Mouse (Mus musculus): Measurements from ENCODE around the gene Arl5c.

Arl5c gene

GRCm38 (mm10) chr11:97995564-97996288 lies at the start of gene Arl5c:
Gene Arl5c (minus strand): TSS chr11:97996181.
- no peak for DNase-seq (ENCODE audit: extremely low read depth, low read depth, low spot score)

- DNase-seq (ENCODE audit: extremely low read depth, low read depth, low spot score), result no peak
These were observed 49.6 kb upstream of the Arl5c start for GRCm38 (mm10) chr11:98045596-98045995.

- no peak for DNase-seq (ENCODE audit: extremely low read depth, low read depth, low spot score)
These were observed 48.1 kb upstream of the Arl5c start for GRCm38 (mm10) chr11:98044074-98044473.

- DNase-seq (ENCODE audit: extremely low read depth, low read depth, low spot score), result no peak
These were observed 46.8 kb upstream of the Arl5c start for GRCm38 (mm10) chr11:98042741-98043140.

- no peak for DNase-seq (ENCODE audit: extremely low read depth, low read depth, low spot score)
These were observed 45.0 kb upstream of the Arl5c start for GRCm38 (mm10) chr11:98040975-98041374.

- DNase-seq (ENCODE audit: extremely low read depth, low read depth, low spot score), result no peak
These were observed 41.9 kb upstream of the Arl5c start for GRCm38 (mm10) chr11:98037871-98038270.

- no peak for DNase-seq (ENCODE audit: extremely low read depth, low read depth, low spot score)
These were observed 40.0 kb upstream of the Arl5c start for GRCm38 (mm10) chr11:98035977-98036377.

- no peak for DNase-seq (ENCODE audit: extremely low read depth, low read depth, low spot score)
These were observed 38.9 kb upstream of the Arl5c start for GRCm38 (mm10) chr11:98034840-98035239.

GRCm38 (mm10) chr11:98034061-98034460 lies 38.1 kb upstream of the Arl5c start:
- DNase-seq (ENCODE audit: extremely low read depth, low read depth, low spot score), result no peak

- no peak for DNase-seq (ENCODE audit: extremely low read depth, low read depth, low spot score)
These were observed 35.4 kb upstream of the Arl5c start for GRCm38 (mm10) chr11:98031443-98031770.

GRCm38 (mm10) chr11:98030701-98031442 lies 34.9 kb upstream of the Arl5c start:
- DNase-seq (ENCODE audit: extremely low read depth, low read depth, low spot score), result no peak

- no peak for DNase-seq (ENCODE audit: extremely low read depth, low read depth, low spot score)
These were observed 31.8 kb upstream of the Arl5c start for GRCm38 (mm10) chr11:98027785-98028184.

GRCm38 (mm10) chr11:98027297-98027688 lies 31.3 kb upstream of the Arl5c start:
- DNase-seq (ENCODE audit: extremely low read depth, low read depth, low spot score), result no peak

- DNase-seq (ENCODE audit: extremely low read depth, low read depth, low spot score), result no peak
These were observed 30.8 kb upstream of the Arl5c start, which contains the start of gene Rpl19 for GRCm38 (mm10) chr11:98026570-98027296. Gene Rpl19 (plus strand): TSS chr11:98026710.

GRCm38 (mm10) chr11:98026248-98026569 lies 30.2 kb upstream of the Arl5c start:
- no peak for DNase-seq (ENCODE audit: extremely low read depth, low read depth, low spot score)

GRCm38 (mm10) chr11:98024516-98024915 lies 28.5 kb upstream of the Arl5c start:
- DNase-seq (ENCODE audit: extremely low read depth, low read depth, low spot score), result no peak

- DNase-seq (ENCODE audit: extremely low read depth, low read depth, low spot score), result no peak
These were observed 26.8 kb upstream of the Arl5c start, which contains the start of gene Cacnb1 for GRCm38 (mm10) chr11:98022555-98023371. Gene Cacnb1 (minus strand): TSS chr11:98023034.

- DNase-seq (ENCODE audit: extremely low read depth, low read depth, low spot score), result no peak
These were observed 26.2 kb upstream of the Arl5c start for GRCm38 (mm10) chr11:98022253-98022554.

GRCm38 (mm10) chr11:98021565-98022252 lies 25.7 kb upstream of the Arl5c start:
- no peak for DNase-seq (ENCODE audit: extremely low read depth, low read depth, low spot score)

GRCm38 (mm10) chr11:98021118-98021517 lies 25.1 kb upstream of the Arl5c start:
- no peak for DNase-seq (ENCODE audit: extremely low read depth, low read depth, low spot score)

GRCm38 (mm10) chr11:98020710-98021109 lies 24.7 kb upstream of the Arl5c start:
- DNase-seq (ENCODE audit: extremely low read depth, low read depth, low spot score), result no peak
